Mouse (Mus musculus): ENCODE measurements around the gene Hoxd1. TPM values are rescaled to one million over a fixed set of nuclear protein-coding genes. Genes with fewer than 3 reads are reported as not detected.

Hoxd1 gene
- polyA plus RNA-seq, 1 experiment from 2014 or later, result 0.68 TPM

- Histone ChIP-seq H3K4me1 (peaks cover 41% of the 10 kb centered on the region), H3K27ac (peak overlapping the region; percentile 26), H3K27me3 (ENCODE audit: low read depth, poor library complexity, severe bottlenecking) (peaks cover 64% of the 10 kb centered on the region), H3K4me3 (peak overlapping the region; percentile 62), H3K9me3 (replicated peaks) (no peaks in the 10 kb centered on the region), H3K36me3 (no peaks in the 10 kb centered on the region)
- under 1% methylated on average over 53 of the region's 53 CpGs for whole genome bisulfite sequencing
- DNase-seq (ENCODE audit: low spot score), result peak; percentile 53
Measured at GRCm38 (mm10) chr2:74763245-74763735, 510 bp downstream of the Hoxd1 start.

DNA sequence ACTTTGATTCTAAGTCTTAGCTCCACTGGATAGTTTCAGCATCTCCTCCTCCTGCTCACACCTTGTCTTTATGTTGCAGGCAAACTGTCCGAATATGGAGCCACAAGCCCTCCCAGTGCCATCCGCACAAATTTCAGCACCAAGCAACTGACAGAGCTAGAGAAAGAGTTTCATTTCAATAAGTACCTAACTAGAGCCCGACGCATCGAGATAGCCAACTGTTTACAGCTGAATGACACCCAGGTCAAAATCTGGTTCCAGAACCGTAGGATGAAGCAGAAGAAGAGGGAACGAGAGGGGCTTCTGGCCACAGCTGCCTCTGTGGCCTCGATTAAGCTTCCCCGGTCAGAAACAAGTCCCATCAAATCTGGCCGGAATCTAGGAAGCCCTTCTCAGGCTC, 1.2 kb downstream of the Hoxd1 start:
- Histone ChIP-seq H3K27me3 (ENCODE audit: low read depth, poor library complexity, severe bottlenecking) (peaks cover 64% of the 10 kb centered on the region), H3K4me1 (peaks cover 41% of the 10 kb centered on the region), H3K9me3 (replicated peaks) (no peaks in the 10 kb centered on the region), H3K36me3 (no peaks in the 10 kb centered on the region), H3K27ac (no peak overlapping the region), H3K4me3 (peak overlapping the region; percentile 62; the same call in 1 of the 2 replicates)
- WGBS, result 35% methylated on average over 10 of the region's 10 CpGs
- DNase-seq (ENCODE audit: low spot score), result peak; percentile 49

DNA sequence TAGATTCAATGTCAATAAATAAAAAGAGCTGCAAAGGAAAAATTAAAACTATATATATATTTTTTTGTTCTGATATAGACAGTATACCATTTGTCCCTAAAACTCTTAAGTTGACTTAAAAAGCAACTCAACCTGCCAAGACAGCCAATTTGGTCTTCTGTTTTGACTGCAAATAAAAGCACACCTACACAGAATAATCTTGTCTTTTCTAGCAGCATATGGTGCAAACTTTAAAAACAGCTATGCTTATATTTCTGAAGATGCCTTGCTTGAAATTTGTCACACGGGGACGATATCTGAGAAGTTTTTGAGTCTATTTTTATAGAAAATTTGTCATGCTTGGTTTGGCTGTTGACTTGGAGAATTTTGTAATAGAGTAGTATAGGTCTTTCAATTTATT, 11.6 kb downstream of the Hoxd1 start:
- Histone ChIP-seq H3K4me1 (no peaks in the 10 kb centered on the region), H3K36me3 (no peaks in the 10 kb centered on the region), H3K27ac (no peak overlapping the region), H3K9me3 (replicated peaks) (no peaks in the 10 kb centered on the region), H3K27me3 (ENCODE audit: low read depth, poor library complexity, severe bottlenecking) (no peaks in the 10 kb centered on the region), H3K4me3 (no peak overlapping the region)
- WGBS, result 90% methylated on average over 2 of the region's 2 CpGs
- DNase-seq (ENCODE audit: low spot score), result no peak

DNA sequence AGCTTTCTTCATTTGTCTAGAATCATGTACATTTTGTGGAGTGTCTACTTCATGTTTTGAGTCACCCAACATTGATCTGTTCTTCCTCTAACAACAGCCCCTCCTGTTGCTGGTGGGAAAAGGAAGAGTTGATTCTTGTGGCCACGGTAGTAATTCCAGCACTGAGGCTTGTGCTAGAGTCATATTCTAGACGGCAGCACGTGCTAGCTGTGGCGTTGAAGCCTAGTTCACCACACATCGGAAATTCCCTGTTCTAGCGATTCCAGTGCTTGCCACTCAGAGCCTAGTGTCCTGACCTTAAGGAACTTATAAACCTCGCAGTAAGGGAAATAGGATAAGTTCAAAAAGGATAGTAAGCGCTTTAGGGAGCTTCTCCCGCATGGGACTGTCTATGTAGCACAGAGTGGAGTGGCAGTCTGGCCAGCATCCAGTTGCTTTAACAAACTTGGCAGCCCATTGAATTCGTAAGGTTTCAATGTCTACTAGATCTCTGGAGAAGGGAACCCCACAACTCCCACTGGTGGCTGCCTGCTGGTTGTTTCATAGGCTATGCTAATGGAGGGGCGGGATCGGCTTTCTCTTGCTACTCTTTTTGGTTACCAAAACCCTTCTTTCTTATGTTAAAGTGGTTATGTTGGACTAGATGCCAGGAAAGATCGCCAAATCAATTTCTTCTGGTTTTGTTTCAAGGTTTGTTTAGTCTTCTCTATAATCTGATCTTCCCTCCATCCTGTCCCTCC, 14.9 kb downstream of the Hoxd1 start:
- Histone ChIP-seq H3K36me3 (no peaks in the 10 kb centered on the region), H3K4me3 (no peak overlapping the region), H3K9me3 (replicated peaks) (no peaks in the 10 kb centered on the region), H3K27me3 (ENCODE audit: low read depth, poor library complexity, severe bottlenecking) (peaks cover 4% of the 10 kb centered on the region), H3K27ac (no peak overlapping the region), H3K4me1 (no peaks in the 10 kb centered on the region)
- DNase-seq (ENCODE audit: low spot score), result no peak
- 74% methylated on average over 13 of the region's 13 CpGs for WGBS

- no peaks in the 10 kb centered on the region for H3K36me3 ChIP-seq
- H3K27ac ChIP-seq, result no peak overlapping the region
- no peak overlapping the region for H3K4me3 ChIP-seq
- 88% methylated on average over 5 of the region's 5 CpGs for WGBS
- H3K4me1 ChIP-seq, result no peaks in the 10 kb centered on the region
- no peak for DNase-seq (ENCODE audit: low spot score)
- H3K9me3 ChIP-seq (replicated peaks), result no peaks in the 10 kb centered on the region
- H3K27me3 ChIP-seq (ENCODE audit: low read depth, poor library complexity, severe bottlenecking), result peaks cover 4% of the 10 kb centered on the region
Measured at GRCm38 (mm10) chr2:74781386-74781785, 18.6 kb downstream of the Hoxd1 start.

DNA sequence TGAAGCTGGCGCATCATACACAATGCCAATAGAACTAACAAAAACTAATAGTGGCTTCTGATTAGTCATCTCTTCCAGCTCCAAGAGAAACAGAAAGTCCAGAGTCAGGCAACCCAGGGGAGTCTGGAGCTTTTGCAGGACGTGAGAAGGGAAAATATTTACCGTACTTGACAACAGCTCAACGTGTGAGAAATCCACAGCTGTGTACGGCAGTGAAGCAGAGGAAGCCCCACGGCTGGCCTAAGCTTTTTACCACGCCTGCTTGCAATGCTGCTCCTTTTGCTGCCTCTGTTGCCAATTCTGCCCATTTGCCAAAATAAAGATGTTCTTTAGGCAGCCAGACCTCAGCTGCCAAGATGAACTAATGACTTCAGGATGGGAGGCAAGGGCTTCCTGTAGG, 32.8 kb downstream of the Hoxd1 start:
- Histone ChIP-seq H3K27ac (no peak overlapping the region), H3K36me3 (no peaks in the 10 kb centered on the region), H3K4me1 (no peaks in the 10 kb centered on the region), H3K4me3 (no peak overlapping the region), H3K27me3 (ENCODE audit: low read depth, poor library complexity, severe bottlenecking) (no peaks in the 10 kb centered on the region), H3K9me3 (replicated peaks) (no peaks in the 10 kb centered on the region)
- no peak for DNase-seq (ENCODE audit: low spot score)
- 57% methylated on average over 7 of the region's 7 CpGs for WGBS

- Histone ChIP-seq H3K4me3 (no peak overlapping the region), H3K36me3 (no peaks in the 10 kb centered on the region), H3K27me3 (ENCODE audit: low read depth, poor library complexity, severe bottlenecking) (no peaks in the 10 kb centered on the region), H3K4me1 (peaks cover 40% of the 10 kb centered on the region), H3K27ac (no peak overlapping the region), H3K9me3 (replicated peaks) (no peaks in the 10 kb centered on the region)
- 83% methylated on average over 5 of the region's 5 CpGs for WGBS
- DNase-seq (ENCODE audit: low spot score), result no peak
Measured at GRCm38 (mm10) chr2:74808431-74808830, 45.7 kb downstream of the Hoxd1 start.

MicroRNA genes within 50 kb of the gene (microRNA counts, 519-probe panel; counts per million panel counts)
- 7,276 counts per million, percentile 97 among the panel's probes with 10 or more counts for microRNA mmu-miR-10b

Small RNA genes within 50 kb of the gene (microRNA-seq; reads per million reads assigned to microRNA genes)
- gene Mir10b, result 87,786 reads per million, percentile 99 among the genes with 10 or more reads in this experiment

Other genes starting within 250 kb of the Hoxd1 start
- 26.5 and 35.1 TPM in 2 replicates for gene Lnpk, start 183.5 kb upstream of the Hoxd1 start, polyA plus RNA-seq (2016; fragmentation: Nextera tagmentation; extraction: Ambion mirVana)
- gene Evx2, start 103.4 kb upstream of the Hoxd1 start, polyA plus RNA-seq (2016; fragmentation: Nextera tagmentation; extraction: Ambion mirVana), result 0.84 TPM in 1 of 2 replicates, not detected in the other
- 9.3 and 17.8 TPM in 2 replicates for gene Hoxd13, start 94.7 kb upstream of the Hoxd1 start, polyA plus RNA-seq (2016; fragmentation: Nextera tagmentation; extraction: Ambion mirVana)
- gene Hoxd12, start 88.0 kb upstream of the Hoxd1 start, polyA plus RNA-seq (2016; fragmentation: Nextera tagmentation; extraction: Ambion mirVana), result 26.0 and 44.8 TPM in 2 replicates
- gene Hoxd11, start 83.4 kb upstream of the Hoxd1 start, polyA plus RNA-seq (2016; fragmentation: Nextera tagmentation; extraction: Ambion mirVana), result 31.0 and 34.6 TPM in 2 replicates
- 51.1 and 68.0 TPM in 2 replicates for gene Hoxd10, start 71.1 kb upstream of the Hoxd1 start, polyA plus RNA-seq (2016; fragmentation: Nextera tagmentation; extraction: Ambion mirVana)
- gene Hoxd9, start 65.3 kb upstream of the Hoxd1 start, polyA plus RNA-seq (2016; fragmentation: Nextera tagmentation; extraction: Ambion mirVana), result 38.0 and 52.3 TPM in 2 replicates
- gene Hoxd8, start 58.4 kb upstream of the Hoxd1 start, polyA plus RNA-seq (2016; fragmentation: Nextera tagmentation; extraction: Ambion mirVana), result 11.6 and 17.4 TPM in 2 replicates
- 1.4 and 3.0 TPM in 2 replicates for gene Hoxd3, start 51.1 kb upstream of the Hoxd1 start, polyA plus RNA-seq (2016; fragmentation: Nextera tagmentation; extraction: Ambion mirVana)
- gene Hoxd4, start 51.1 kb upstream of the Hoxd1 start, polyA plus RNA-seq (2016; fragmentation: Nextera tagmentation; extraction: Ambion mirVana), result 1.2 and 2.3 TPM in 2 replicates
- 0.70 and 0.79 TPM in 2 replicates for gene Gm28230, start 36.3 kb upstream of the Hoxd1 start, polyA plus RNA-seq (2016; fragmentation: Nextera tagmentation; extraction: Ambion mirVana)
- gene Mtx2, start 62.8 kb downstream of the Hoxd1 start, polyA plus RNA-seq (2016; fragmentation: Nextera tagmentation; extraction: Ambion mirVana), result 128 and 140 TPM in 2 replicates

All from limb, embryonic 10.5 days (tissue).